Mouse (Mus musculus): Measurements from ENCODE around the gene Pgrmc2. TPM values are rescaled to one million over a fixed set of nuclear protein-coding genes. Genes with fewer than 3 reads are reported as not detected.

Pgrmc2 gene
- total and polyA plus RNA-seq, 3 experiments: 24.6 to 70.5 (median 56.5) TPM

Other genes starting within 250 kb of the Pgrmc2 start
- 10 to 100 TPM; 16.9 to 25.5 TPM for gene Mfsd8, start 236.2 kb downstream of the Pgrmc2 start, total RNA-seq (2021)
- gene Mfsd8, start 236.2 kb downstream of the Pgrmc2 start, polyA plus RNA-seq (2012; rRNA removed): 1.9 and 2.2 TPM in 2 replicates
- 1 to 10 TPM; 4.0 to 6.4 TPM for gene Abhd18, start 236.1 kb downstream of the Pgrmc2 start, total RNA-seq (2021)
- 0.42 and 1.2 TPM in 2 replicates for gene Abhd18, start 236.1 kb downstream of the Pgrmc2 start, polyA plus RNA-seq (2012; rRNA removed)
- not detected for gene 1700034I23Rik, start 180.5 kb downstream of the Pgrmc2 start, total RNA-seq (2021)
- gene 1700034I23Rik, start 180.5 kb downstream of the Pgrmc2 start, polyA plus RNA-seq (2012; rRNA removed): not detected in 2 replicates
- 10 to 100 TPM; 33.7 to 35.3 TPM for gene Larp1b, start 133.2 kb downstream of the Pgrmc2 start, total RNA-seq (2021)
- 3.7 and 8.1 TPM in 2 replicates for gene Larp1b, start 133.2 kb downstream of the Pgrmc2 start, polyA plus RNA-seq (2012; rRNA removed)

All from adrenal gland, adult 2 months (tissue).